Mouse (Mus musculus) limb, embryonic 10.5 days (tissue): ENCODE measurements around the gene Ggt1. TPM values are rescaled to one million over a fixed set of nuclear protein-coding genes. Genes with fewer than 3 reads are reported as not detected.
A peak's percentile ranks its signal among the peaks of the same experiment; 100 is the strongest.
"Not testable (repeated sequence)": the region's sequence is repeated elsewhere in the genome, so short reads cannot be mapped to it uniquely, and the experiment has no call there.

ENCODE experiments used
- DNase-seq: peaks from one replicate; pipeline ENCODE4 v3.0.0-alpha.2; 2017; ENCODE audit warnings: low spot score
- H3K27ac ChIP-seq: fragments of 300-500 bp; sonication (generic); 2 replicates; pipeline ENCODE4 v1.5.1; 2016; ENCODE audit warnings: mild to moderate bottlenecking
- H3K27me3 ChIP-seq: fragments of 300-500 bp; sonication (generic); 2 replicates; pipeline ENCODE4 v1.6.1; 2016; ENCODE audit warnings: low read depth, mild to moderate bottlenecking; ENCODE audit not compliant: poor library complexity, severe bottlenecking
- H3K36me3 ChIP-seq: fragments of 300-500 bp; sonication (generic); 2 replicates; pipeline ENCODE4 v1.6.1; 2016; ENCODE audit warnings: mild to moderate bottlenecking, moderate library complexity
- H3K4me1 ChIP-seq: fragments of 300-500 bp; sonication (generic); 2 replicates; pipeline ENCODE4 v1.6.1; 2016
- H3K4me3 ChIP-seq: fragments of 300-500 bp; sonication (generic); 2 replicates; pipeline ENCODE4 v1.5.1; 2016; ENCODE audit warnings: mild to moderate bottlenecking, moderate library complexity
- H3K9me3 ChIP-seq: fragments of 300-500 bp; sonication (generic); replicated peaks from 2 replicates; pipeline ENCODE4 v1.6.1; 2016; ENCODE audit warnings: mild to moderate bottlenecking
- WGBS: fragments of 180-500 bp; shearing (Covaris S2); methylation state at CpG from one replicate; pipeline ENCODE4 v1.1.7; 2016; 5-methylcytosine and 5-hydroxymethylcytosine counted together
- polyA plus RNA-seq: library from polyadenylated mRNA; unstranded; fragments of >200 nt; fragmentation: Nextera tagmentation; extraction: Ambion mirVana; gene quantifications from 2 replicates; pipeline ENCODE4 v1.2.1, GENCODE M21; 2016

Gene Ggt1
- polyA plus RNA-seq, 1 experiment from 2014 or later = 1.3 TPM

DNA sequence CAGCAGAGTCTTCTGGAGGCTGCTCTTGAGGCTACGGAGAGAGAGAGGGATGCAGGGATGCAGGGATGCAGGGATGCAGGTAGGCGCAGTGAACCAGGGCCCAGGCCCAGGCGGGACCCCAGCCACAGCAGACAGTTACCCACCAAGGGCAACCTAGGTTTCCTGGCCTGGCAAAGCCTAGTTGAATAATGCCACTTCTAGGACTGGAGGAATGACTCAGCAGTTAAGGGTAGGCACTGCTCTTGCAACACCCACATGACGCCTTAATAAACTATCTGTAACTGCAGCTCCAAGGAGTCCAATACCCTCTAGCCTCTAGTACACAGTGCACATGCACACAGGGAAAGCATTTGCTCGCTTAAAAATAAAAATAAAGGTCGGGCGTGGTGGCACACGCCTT, 7.3 kb upstream of the Ggt1 start:
- peaks cover 17% of the 10 kb centered on the region for H3K27me3 ChIP-seq
- no peak overlapping the region for H3K4me3 ChIP-seq
- no peak for DNase-seq
- no peaks in the 10 kb centered on the region for H3K9me3 ChIP-seq
- H3K36me3 ChIP-seq = no peaks in the 10 kb centered on the region
- peaks cover 34% of the 10 kb centered on the region for H3K4me1 ChIP-seq
- no peak overlapping the region for H3K27ac ChIP-seq
- 94% methylated on average over 8 of the region's 8 CpGs for WGBS

DNA sequence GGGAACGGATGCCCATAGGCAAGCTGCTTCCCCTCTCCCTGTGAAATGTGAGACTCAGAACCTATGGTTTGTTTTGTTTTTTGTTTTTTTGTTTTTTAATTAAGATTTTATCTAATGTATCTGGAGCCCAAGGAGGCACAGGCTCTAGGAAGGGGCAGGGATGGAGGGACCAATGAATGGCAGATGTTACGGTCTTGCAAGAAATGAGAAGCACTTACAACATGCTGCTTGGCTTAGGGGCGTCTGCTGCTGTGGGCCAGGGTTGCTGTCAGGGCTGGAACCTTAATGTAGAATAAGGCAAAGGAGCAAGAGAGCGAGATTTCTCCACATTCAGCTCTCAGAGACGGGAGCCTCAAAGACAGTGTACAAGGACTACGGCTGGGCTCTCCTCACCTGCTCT, 5.8 kb upstream of the Ggt1 start:
- Histone ChIP-seq H3K9me3 (no peaks in the 10 kb centered on the region), H3K4me1 (peaks cover 48% of the 10 kb centered on the region), H3K4me3 (no peak overlapping the region), H3K27me3 (peaks cover 31% of the 10 kb centered on the region), H3K27ac (peak overlapping the region; percentile 56; the same call in 1 of the 2 replicates), H3K36me3 (no peaks in the 10 kb centered on the region)
- 74% methylated on average over 6 of the region's 6 CpGs for WGBS
- DNase-seq = no peak

DNA sequence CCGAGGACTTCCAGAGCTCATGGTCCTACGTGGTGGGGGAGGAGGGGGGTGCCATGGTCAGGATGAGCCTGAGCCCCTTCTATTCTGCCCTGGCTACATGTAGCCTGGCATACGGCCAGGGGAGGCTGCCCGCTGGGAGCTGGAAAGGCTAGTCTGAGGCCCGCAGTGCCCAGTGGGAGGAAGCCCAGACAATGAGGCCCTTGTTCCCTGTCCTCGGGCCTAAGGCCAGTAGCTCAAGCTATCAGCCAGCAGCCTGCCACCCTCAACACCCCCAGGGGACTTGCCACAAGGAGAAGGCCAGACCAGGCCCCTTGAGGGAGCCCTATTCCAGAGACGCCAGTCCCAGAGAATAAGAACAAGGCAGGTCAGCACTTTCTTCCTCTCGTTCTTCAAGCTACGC, 5.4 kb upstream of the Ggt1 start:
- DNase-seq = peak; percentile 31
- Histone ChIP-seq H3K9me3 (no peaks in the 10 kb centered on the region), H3K4me3 (no peak overlapping the region), H3K27ac (peak overlapping the region; percentile 56; the same call in 1 of the 2 replicates), H3K27me3 (peaks cover 36% of the 10 kb centered on the region), H3K36me3 (no peaks in the 10 kb centered on the region), H3K4me1 (peaks cover 53% of the 10 kb centered on the region)
- 71% methylated on average over 9 of the region's 9 CpGs for WGBS

DNA sequence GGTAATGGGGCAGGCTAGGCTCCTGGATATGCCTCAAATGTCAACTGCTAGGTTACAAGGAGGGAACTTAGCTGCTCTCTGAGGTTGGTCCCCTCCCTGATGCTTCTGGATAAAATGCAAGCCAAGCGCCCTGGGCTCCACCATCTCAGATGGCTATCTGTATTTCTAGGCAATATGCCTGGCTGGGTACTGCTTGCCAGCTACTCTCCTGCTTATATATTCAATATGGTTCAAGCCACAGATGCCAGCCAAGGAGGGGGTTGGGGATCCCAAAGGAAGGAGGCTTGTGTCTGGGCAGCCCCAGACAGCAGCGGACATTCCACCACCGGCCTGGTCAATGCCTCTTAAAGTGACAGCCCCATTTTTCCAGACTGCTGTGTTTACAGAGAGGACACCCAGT, 2.9 kb upstream of the Ggt1 start:
- peaks cover 43% of the 10 kb centered on the region for H3K4me1 ChIP-seq
- no peak for DNase-seq
- H3K27me3 ChIP-seq = peaks cover 50% of the 10 kb centered on the region
- 25% methylated on average over 3 of the region's 3 CpGs for WGBS
- no peak overlapping the region for H3K27ac ChIP-seq
- H3K9me3 ChIP-seq = no peaks in the 10 kb centered on the region
- no peak overlapping the region for H3K4me3 ChIP-seq
- H3K36me3 ChIP-seq = no peaks in the 10 kb centered on the region

DNA sequence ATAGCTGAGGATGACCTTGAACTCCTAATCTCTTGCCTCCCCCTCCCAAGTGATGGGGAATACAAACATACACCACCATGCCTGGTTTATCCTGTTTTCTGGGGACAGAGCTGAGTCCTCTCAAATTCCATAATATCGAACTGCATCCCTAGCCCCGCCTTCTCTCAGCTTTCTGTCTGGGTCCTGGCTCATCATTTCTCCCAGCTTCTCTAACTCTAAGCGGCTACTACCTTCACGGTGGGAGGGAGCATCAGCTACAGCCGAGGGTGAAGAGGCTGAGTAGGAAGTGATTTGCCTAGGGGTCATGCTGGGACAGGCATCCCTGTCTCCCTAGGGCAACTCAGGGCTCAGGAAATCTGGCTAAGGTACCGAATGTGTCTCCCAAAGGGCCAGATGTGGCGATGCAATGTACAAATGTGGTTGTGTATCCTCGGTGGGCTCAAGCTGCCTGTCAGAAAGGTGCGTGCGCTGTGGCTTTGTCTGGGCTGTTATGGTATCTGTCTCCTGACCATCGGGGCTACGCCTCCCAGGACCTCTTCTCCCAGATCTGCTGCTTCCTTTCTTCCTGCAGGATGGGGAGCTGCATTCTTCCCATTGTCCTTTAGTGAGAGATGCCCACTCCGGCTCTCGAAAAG, 2.2 kb upstream of the Ggt1 start:
- 6% methylated on average over 14 of the region's 14 CpGs for WGBS
- peak overlapping the region; percentile 85; the same call in 1 of the 2 replicates for H3K27ac ChIP-seq
- H3K4me1 ChIP-seq = peaks cover 43% of the 10 kb centered on the region
- DNase-seq = no peak
- peaks cover 56% of the 10 kb centered on the region for H3K27me3 ChIP-seq
- no peaks in the 10 kb centered on the region for H3K9me3 ChIP-seq
- peak overlapping the region; percentile 71 for H3K4me3 ChIP-seq
- H3K36me3 ChIP-seq = no peaks in the 10 kb centered on the region

DNA sequence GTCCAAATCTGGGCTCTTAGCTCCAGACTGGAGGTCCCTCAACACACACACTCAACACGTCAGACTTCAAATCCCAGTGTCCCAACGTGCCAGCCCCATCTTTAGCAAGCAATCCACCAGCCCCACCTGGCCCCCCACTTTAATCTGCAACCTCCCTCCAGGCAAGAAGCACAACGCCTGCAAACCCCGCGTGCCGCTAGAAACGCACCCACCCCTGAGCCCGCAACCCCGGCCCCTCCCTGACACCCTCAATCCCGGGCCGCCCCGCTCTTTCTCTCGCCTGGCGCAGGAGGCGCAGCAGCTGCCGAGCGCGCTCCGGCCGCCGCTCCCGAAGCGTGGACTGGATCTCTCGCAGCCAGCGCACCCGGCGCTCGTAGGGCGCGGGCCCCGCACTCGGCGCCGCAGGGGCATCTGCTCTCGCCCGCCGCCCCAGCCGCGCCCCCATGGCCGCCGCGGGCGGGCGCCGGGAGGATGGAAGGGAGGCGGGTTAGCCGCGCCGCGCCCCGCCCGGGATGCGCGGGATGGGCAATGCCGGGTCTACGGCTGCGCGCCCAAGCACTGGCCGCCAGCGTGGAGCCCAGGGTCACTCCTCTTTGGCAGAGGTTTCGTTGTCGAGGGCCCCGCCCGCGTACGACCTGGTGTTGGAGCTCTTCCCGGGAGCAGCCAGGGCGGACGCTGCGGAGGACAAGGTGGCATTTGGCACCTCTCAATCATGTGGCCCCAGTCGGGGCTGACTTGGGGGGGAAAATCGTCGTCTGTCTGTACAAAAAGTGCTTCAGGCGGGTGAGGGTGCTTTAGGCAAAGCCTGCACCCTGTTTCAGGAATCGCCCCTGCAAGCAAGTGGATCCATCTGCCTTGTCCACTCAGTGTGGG, 1.5 kb upstream of the Ggt1 start, which contains the start of gene Lrrc75b:
Lrrc75b (minus strand) TSS at position 655 of the 873 bp plus-strand sequence.
- Histone ChIP-seq H3K27me3 (peaks cover 60% of the 10 kb centered on the region), H3K27ac (peak within 1 kb of the TSS; percentile 85), H3K9me3 (no peaks in the 10 kb centered on the region), H3K36me3 (no peaks in the 10 kb centered on the region), H3K4me3 (peak within 1 kb of the TSS; percentile 71), H3K4me1 (peaks cover 51% of the 10 kb centered on the region)
- 1% methylated on average over 75 of the region's 75 CpGs for WGBS
- peak; percentile 67 for DNase-seq

DNA sequence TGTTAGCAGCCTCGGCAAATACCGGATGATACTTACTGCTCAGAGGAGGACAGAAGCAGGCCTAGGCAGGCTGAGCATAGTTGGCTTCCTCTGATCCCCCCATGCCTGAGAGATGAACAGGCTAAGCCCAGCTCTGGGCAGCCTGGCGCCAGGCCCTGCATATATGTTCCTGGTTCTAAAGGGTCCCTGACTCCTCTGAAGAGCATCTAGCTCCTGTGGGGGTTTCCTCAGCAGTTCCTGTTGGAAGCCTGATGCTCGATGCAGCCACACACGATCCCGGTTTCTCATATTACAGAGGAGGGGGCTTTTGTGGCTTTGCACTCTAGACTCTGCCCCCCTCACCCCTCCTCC, 880 bp upstream of the Ggt1 start:
- DNase-seq = no peak

DNA sequence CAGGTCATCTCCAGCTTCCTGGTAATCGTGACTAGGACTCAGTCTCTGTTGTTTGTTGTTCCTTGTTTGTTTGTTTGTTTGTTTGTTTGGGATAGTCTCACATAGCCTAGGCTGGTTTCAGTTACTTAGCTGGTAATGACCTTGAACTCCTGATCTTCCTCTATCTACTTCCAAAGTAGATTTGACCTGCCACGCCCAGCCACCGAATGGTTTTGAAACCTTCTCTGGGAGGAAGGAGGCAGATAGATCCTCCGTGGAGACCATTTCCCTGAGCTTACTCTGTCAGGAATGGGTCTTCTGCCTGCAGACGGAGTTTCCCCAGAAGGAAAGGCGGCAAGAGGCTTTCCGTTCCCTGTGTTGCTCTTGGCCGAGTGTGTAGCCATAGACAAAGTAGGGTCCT, 1.2 kb downstream of the Ggt1 start:
- Histone ChIP-seq H3K27ac (no peak overlapping the region), H3K9me3 (no peaks in the 10 kb centered on the region), H3K36me3 (no peaks in the 10 kb centered on the region), H3K4me3 (no peak overlapping the region), H3K4me1 (peaks cover 52% of the 10 kb centered on the region), H3K27me3 (peaks cover 58% of the 10 kb centered on the region)
- no peak for DNase-seq
- WGBS = 88% methylated on average over 8 of the region's 8 CpGs

More for the DNA sequence above, 880 bp upstream of the Ggt1 start:
- no peaks in the 10 kb centered on the region for H3K9me3 ChIP-seq
- H3K36me3 ChIP-seq = no peaks in the 10 kb centered on the region
- H3K27ac ChIP-seq = peak overlapping the region; percentile 85
- H3K4me3 ChIP-seq = peak overlapping the region; percentile 71
- peaks cover 60% of the 10 kb centered on the region for H3K27me3 ChIP-seq
- 9% methylated on average over 6 of the region's 6 CpGs for WGBS
- H3K4me1 ChIP-seq = peaks cover 54% of the 10 kb centered on the region

DNA sequence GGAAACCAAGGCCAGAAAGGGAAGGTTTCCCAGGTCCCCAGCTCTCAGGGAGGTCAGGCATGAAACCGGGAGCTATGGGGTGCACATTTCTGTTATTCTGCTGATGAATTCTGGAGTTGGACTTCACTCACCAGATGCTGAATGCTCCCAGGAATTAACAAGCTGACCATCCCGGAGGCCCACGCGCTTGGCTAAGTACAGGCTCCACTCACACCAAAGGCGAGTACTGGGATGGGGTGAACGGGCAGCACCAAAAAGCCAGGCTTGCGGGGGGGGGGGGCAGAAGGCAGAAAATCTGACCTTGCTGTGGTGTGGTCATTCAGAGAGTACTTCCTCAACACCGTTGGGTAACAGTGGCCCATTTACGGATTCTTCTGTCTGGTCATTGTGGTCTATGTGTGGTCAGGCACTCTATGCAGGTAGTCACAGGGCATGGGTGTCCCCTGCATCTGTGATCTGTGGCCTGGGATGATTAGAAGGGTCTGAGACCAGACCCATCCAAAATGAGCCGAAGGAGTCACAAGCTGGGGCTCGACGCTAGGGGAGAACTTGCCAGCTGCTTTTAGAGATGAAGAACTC, 3.4 kb downstream of the Ggt1 start:
- H3K27ac ChIP-seq = no peak overlapping the region
- no peaks in the 10 kb centered on the region for H3K36me3 ChIP-seq
- 87% methylated on average over 12 of the region's 12 CpGs for WGBS
- peaks cover 42% of the 10 kb centered on the region for H3K4me1 ChIP-seq
- H3K9me3 ChIP-seq = no peaks in the 10 kb centered on the region
- H3K27me3 ChIP-seq = peaks cover 44% of the 10 kb centered on the region
- no peak for DNase-seq
- no peak overlapping the region for H3K4me3 ChIP-seq

DNA sequence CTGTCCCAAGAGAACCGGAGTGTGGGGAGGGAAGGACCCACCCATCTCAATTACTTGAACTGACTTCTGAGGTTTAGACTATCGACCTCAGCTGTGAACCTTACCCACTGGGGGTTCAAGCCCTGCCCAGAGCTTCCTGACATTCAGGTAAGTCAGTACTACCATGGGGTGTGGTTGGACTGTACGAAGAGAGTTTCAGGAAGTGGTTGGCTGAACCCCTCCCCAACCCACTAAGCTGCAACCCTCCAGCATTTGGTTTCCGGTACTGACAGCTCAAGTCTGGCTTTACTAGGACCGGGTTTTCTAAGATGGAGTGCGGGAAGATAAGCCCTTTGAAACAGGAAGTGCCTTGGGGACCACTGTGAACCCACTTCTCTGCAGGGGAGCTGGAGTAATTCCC, 4.0 kb downstream of the Ggt1 start:
- Histone ChIP-seq H3K4me3 (no peak overlapping the region), H3K4me1 (peaks cover 35% of the 10 kb centered on the region), H3K9me3 (no peaks in the 10 kb centered on the region), H3K27me3 (peaks cover 37% of the 10 kb centered on the region), H3K27ac (no peak overlapping the region), H3K36me3 (no peaks in the 10 kb centered on the region)
- WGBS = 69% methylated on average over 6 of the region's 6 CpGs
- DNase-seq = no peak

DNA sequence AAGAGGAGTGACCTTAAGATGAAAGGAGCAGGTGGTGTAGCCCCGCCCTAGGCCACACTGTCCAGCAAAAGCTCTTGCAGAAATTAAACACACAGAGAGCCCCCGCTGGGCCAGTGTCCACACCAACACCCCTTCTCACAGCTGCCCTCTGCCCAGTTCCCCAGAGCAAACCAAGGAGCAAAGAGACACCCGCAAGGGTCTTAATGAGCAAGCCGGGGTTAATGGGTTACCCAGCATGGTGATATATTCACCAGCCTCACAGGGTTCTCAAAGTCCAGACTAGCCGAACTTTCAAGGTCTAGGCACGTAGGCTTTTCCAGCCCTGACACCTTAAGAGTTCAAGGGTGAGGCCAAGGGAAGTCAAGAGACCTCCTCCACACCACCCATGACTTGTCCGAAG, 4.5 kb downstream of the Ggt1 start:
- Histone ChIP-seq H3K36me3 (no peaks in the 10 kb centered on the region), H3K9me3 (no peaks in the 10 kb centered on the region), H3K4me1 (peaks cover 35% of the 10 kb centered on the region), H3K27me3 (peaks cover 33% of the 10 kb centered on the region), H3K27ac (no peak overlapping the region), H3K4me3 (no peak overlapping the region)
- 83% methylated on average over 7 of the region's 7 CpGs for WGBS
- DNase-seq = no peak

DNA sequence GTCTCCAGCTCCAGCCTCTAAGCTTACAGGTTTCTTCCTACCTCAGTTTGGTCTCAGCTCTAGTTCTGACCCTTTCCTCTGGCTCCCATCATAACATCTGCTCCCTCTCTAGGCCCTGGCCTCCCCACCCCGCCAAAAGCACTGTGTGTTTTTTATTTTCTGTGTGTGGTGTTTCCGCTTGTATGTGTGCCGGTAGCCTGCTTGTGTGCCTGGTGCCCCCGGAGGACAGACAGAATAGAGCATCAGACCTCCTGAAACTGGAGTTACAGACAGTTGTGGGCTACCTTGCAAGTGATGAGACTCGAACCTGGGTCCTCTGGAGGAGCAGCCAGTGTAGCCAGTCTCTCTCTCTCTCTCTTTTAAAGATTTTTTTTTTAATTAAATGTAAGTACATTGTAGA, 4.9 kb downstream of the Ggt1 start:
- no peak overlapping the region for H3K27ac ChIP-seq
- WGBS = 88% methylated on average over 5 of the region's 5 CpGs
- no peaks in the 10 kb centered on the region for H3K36me3 ChIP-seq
- DNase-seq = no peak
- peaks cover 28% of the 10 kb centered on the region for H3K27me3 ChIP-seq
- H3K9me3 ChIP-seq = no peaks in the 10 kb centered on the region
- H3K4me3 ChIP-seq = no peak overlapping the region
- H3K4me1 ChIP-seq = peaks cover 36% of the 10 kb centered on the region

DNA sequence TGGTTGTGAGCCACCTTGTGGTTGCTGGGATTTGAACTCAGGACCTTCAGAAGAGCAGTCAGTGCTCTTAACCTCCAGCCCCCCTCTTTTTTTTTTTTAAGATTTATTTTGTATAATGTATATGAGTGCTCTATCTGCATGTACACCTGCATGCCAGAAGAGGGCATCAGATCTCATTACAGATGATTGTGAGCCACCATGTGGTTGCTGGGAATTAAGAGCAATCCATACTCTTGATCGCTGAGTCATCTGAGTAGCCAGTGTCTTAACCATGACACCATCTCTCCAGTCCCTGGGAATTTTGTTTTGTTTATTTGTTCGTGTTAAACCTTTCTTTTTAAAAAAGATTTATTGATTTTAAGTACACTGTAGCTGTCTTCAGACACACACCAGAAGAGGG, 5.4 kb downstream of the Ggt1 start:
- WGBS = 79% methylated on average over 2 of the region's 2 CpGs
- Histone ChIP-seq H3K4me1 (peaks cover 40% of the 10 kb centered on the region), H3K27me3 (peaks cover 24% of the 10 kb centered on the region)
- H3K36me3 ChIP-seq, H3K27ac ChIP-seq, H3K9me3 ChIP-seq, H3K4me3 ChIP-seq, DNase-seq: not testable (repeated sequence)
